8 mouse cellular contexts compared by ENCODE assay signal in genomic region chr11:11684930-11685852, GRCm38 (mm10). TPM values are rescaled to one million over a fixed set of nuclear protein-coding genes. Genes with fewer than 3 reads are reported as not detected.
DNase-seq lines count a peak whose midpoint lies in the region; ATAC-seq and TF ChIP-seq lines count a peak whose summit lies in the region.

Gene Ikzf1, plus strand, starts transcription at chr11:11685003.

- H3K4me3 ChIP-seq in heart, embryonic 12.5 days, result peak within 1 kb of the TSS; percentile 81
- peak within 1 kb of the TSS; percentile 58 for H3K4me3 ChIP-seq in forebrain, postnatal 0 days (ENCODE audit: low read depth, low read length)
- H3K4me3 ChIP-seq in neural tube, embryonic 14.5 days (ENCODE audit: low read depth, low read length), result peak within 1 kb of the TSS; percentile 55

- DNase-seq in heart, postnatal 25 days (ENCODE audit: low spot score), result no peak
- DNase-seq in ZHBTc4 (ENCODE audit: low read depth, low spot score) (peak; percentile 86), liver (peak; percentile 84)
- no peak for DNase-seq in forebrain, postnatal 0 days
- DNase-seq in cerebellum, adult 11-12 months, result no peak
- no peak for DNase-seq in right cerebral cortex, postnatal 25 days

- TF ChIP-seq CTCF in forebrain, postnatal 0 days (IDR thresholded peaks at IDR 0.05; ENCODE audit: low read depth), result no peak

- no peak within 1 kb of the TSS for H3K27ac ChIP-seq in heart, embryonic 12.5 days (ENCODE audit: poor library complexity, severe bottlenecking)
- no peak within 1 kb of the TSS for H3K27ac ChIP-seq in forebrain, postnatal 0 days (ENCODE audit: low read depth, low read length)
- no peak within 1 kb of the TSS for H3K27ac ChIP-seq in neural tube, embryonic 14.5 days (ENCODE audit: low read depth, low read length)

- peak; percentile 64 for ATAC-seq in heart, embryonic 12.5 days (ENCODE audit: insufficient number of reproducible peaks, low FRiP score)
- peak; percentile 71 for ATAC-seq in forebrain, postnatal 0 days
- ATAC-seq in neural tube, embryonic 14.5 days (ENCODE audit: low read depth), result peak; percentile 69; the same call in 1 of the 2 replicates

- 0 out of 2 replicates have a peak, but pooled peaks cover 6% of the 10 kb centered on the region for H3K4me1 ChIP-seq in heart, embryonic 12.5 days (replicated peaks)
- no peaks in the 10 kb centered on the region for H3K4me1 ChIP-seq in forebrain, postnatal 0 days (ENCODE audit: insufficient read depth)
- H3K4me1 ChIP-seq in neural tube, embryonic 14.5 days (ENCODE audit: control insufficient read depth, insufficient read depth, low read length), result peaks cover 9% of the 10 kb centered on the region; the same call in 1 of the 2 replicates

- H3K27me3 ChIP-seq in heart, embryonic 12.5 days (replicated peaks), result peaks cover 60% of the 10 kb centered on the region
- peaks cover 24% of the 10 kb centered on the region; the same call in 1 of the 2 replicates for H3K27me3 ChIP-seq in forebrain, postnatal 0 days (ENCODE audit: insufficient read depth, low read length)
- peaks cover 34% of the 10 kb centered on the region for H3K27me3 ChIP-seq in neural tube, embryonic 14.5 days (ENCODE audit: control insufficient read depth, insufficient read depth, low read length)

- peak within 1 kb of the TSS; percentile 70 for H3K9ac ChIP-seq in heart, embryonic 12.5 days
- peak within 1 kb of the TSS; percentile 35; the same call in 1 of the 2 replicates for H3K9ac ChIP-seq in forebrain, postnatal 0 days
- H3K9ac ChIP-seq in neural tube, embryonic 14.5 days (replicated peaks; ENCODE audit: low read depth, low read length), result peak within 1 kb of the TSS; percentile 28; the same call in 1 of the 2 replicates

- peak within 1 kb of the TSS; percentile 95 for H3K4me2 ChIP-seq in heart, embryonic 12.5 days
- peak within 1 kb of the TSS; percentile 93 for H3K4me2 ChIP-seq in forebrain, postnatal 0 days (ENCODE audit: low read depth)
- H3K4me2 ChIP-seq in neural tube, embryonic 14.5 days (ENCODE audit: low read depth, low read length), result peak within 1 kb of the TSS; percentile 95

- no peaks in the 10 kb centered on the region for H3K9me3 ChIP-seq in heart, embryonic 12.5 days (replicated peaks)
- H3K9me3 ChIP-seq in forebrain, postnatal 0 days (ENCODE audit: low read length), result no peaks in the 10 kb centered on the region
- no peaks in the 10 kb centered on the region for H3K9me3 ChIP-seq in neural tube, embryonic 14.5 days (ENCODE audit: control insufficient read depth, low read length)

- 7% methylated on average over 92 of the region's 100 CpGs for WGBS in heart, embryonic 12.5 days
- WGBS in forebrain, postnatal 0 days, result 2% methylated on average over 65 of the region's 100 CpGs
- WGBS in neural tube, embryonic 14.5 days, result under 1% methylated on average over 48 of the region's 100 CpGs

- intact Hi-C loops in heart, postnatal 25 days (cut with DNase I), result no loop called here

- H3K36me3 ChIP-seq in heart, embryonic 12.5 days, result no peaks in the 10 kb centered on the region
- H3K36me3 ChIP-seq in forebrain, postnatal 0 days (ENCODE audit: insufficient read depth), result no peaks in the 10 kb centered on the region
- no peaks in the 10 kb centered on the region for H3K36me3 ChIP-seq in neural tube, embryonic 14.5 days (ENCODE audit: control insufficient read depth, insufficient read depth, low read length)

RNA-seq across cellular contexts. Expression of gene Ikzf1, which starts in this region (rescaled TPM):
- polyA plus RNA-seq in heart, embryonic 12.5 days (2016; fragmentation: Nextera tagmentation; extraction: Ambion mirVana), result 2.2 and 3.3 TPM in 2 replicates
- 1 to 10 TPM; 1.8 to 2.2 TPM for total RNA-seq in heart, postnatal 25 days (2021)
- total RNA-seq in forebrain, postnatal 0 days (2014; rRNA removed), result 4.9 and 6.9 TPM in 2 replicates
- 1.8 TPM in 2 replicates for polyA plus RNA-seq in forebrain, postnatal 0 days (2015; fragmentation: Nextera tagmentation; extraction: Ambion mirVana)
- 0.35 and 0.90 TPM in 2 replicates for polyA plus RNA-seq in neural tube, embryonic 14.5 days (2014; fragmentation: Nextera tagmentation; extraction: Ambion mirVana)

Comparison
In these comparisons a context has a peak if more than half of its experiments do, and no peak if none do; other contexts are left out.
1. Peak in ATAC-seq, H3K4me3 ChIP-seq, H3K9ac ChIP-seq and H3K4me2 ChIP-seq in neural tube, embryonic 14.5 days; RNA of the gene not detected or under 1 TPM.
2. DNase-seq: peak in ZHBTc4 (single experiment) and liver (single experiment); none in heart, postnatal 25 days (single experiment), forebrain, postnatal 0 days (single experiment), cerebellum, adult 11-12 months (single experiment) and right cerebral cortex, postnatal 25 days (single experiment).
3. Peak in every context shown above with its lines, with median percentiles within 50 percentile points of each other: ATAC-seq, H3K4me2 ChIP-seq, H3K4me3 ChIP-seq and H3K9ac ChIP-seq.